Mouse (Mus musculus) urinary bladder, adult 18-20 months (tissue): ENCODE results near the gene Pip5k1a.
"Not testable (repeated sequence)": the region's sequence is repeated elsewhere in the genome, so short reads cannot be mapped to it uniquely, and the experiment has no call there.

ENCODE experiments used
- DNase-seq, 2 experiments: peaks; one replicate each; pipeline ENCODE4 v3.0.0; 2022; ENCODE audit warnings: low spot score in 2 of 2, mixed read lengths in 2 of 2

The Pip5k1a gene

GRCm38 (mm10) chr3:95106338-95107117 is at the start of gene Pip5k1a:
Gene Pip5k1a (minus strand): TSS chr3:95106930.
- peak; percentile 81 to 92 for DNase-seq

GRCm38 (mm10) chr3:95153874-95154273 is 47.1 kb upstream of the Pip5k1a start:
- DNase-seq = no peak

GRCm38 (mm10) chr3:95147924-95148323 is 41.2 kb upstream of the Pip5k1a start:
- DNase-seq = no peak

GRCm38 (mm10) chr3:95142617-95143011 is 35.9 kb upstream of the Pip5k1a start:
- DNase-seq = peak; percentile 74 to 84

GRCm38 (mm10) chr3:95141952-95142616 is 35.4 kb upstream of the Pip5k1a start, which contains the start of gene Tnfaip8l2:
Gene Tnfaip8l2 (minus strand): TSS chr3:95142360.
- DNase-seq = no peak

GRCm38 (mm10) chr3:95141474-95141873 is 34.7 kb upstream of the Pip5k1a start:
- DNase-seq = no peak

- DNase-seq = no peak
Observed at GRCm38 (mm10) chr3:95140795-95141194, 34.1 kb upstream of the Pip5k1a start.

GRCm38 (mm10) chr3:95140289-95140595 is 33.5 kb upstream of the Pip5k1a start:
- no peak for DNase-seq

- no peak for DNase-seq
Observed at GRCm38 (mm10) chr3:95139586-95140288, 33.0 kb upstream of the Pip5k1a start.

- DNase-seq = no peak
Observed at GRCm38 (mm10) chr3:95136336-95136735, 29.6 kb upstream of the Pip5k1a start.

- no peak for DNase-seq
Observed at GRCm38 (mm10) chr3:95135433-95136052, 28.8 kb upstream of the Pip5k1a start.

GRCm38 (mm10) chr3:95135023-95135422 is 28.3 kb upstream of the Pip5k1a start:
- DNase-seq = peak in 1 of 2 experiments; percentile 53

- DNase-seq = not testable (repeated sequence)
Observed at GRCm38 (mm10) chr3:95134133-95134532, 27.4 kb upstream of the Pip5k1a start.

GRCm38 (mm10) chr3:95133680-95134101 is 27.0 kb upstream of the Pip5k1a start, which contains the start of the genes Scnm1 and Lysmd1:
Gene Scnm1 (minus strand): TSS chr3:95134011.
Gene Lysmd1 (plus strand): TSS chr3:95134088.
- peak; percentile 52 to 86 for DNase-seq

GRCm38 (mm10) chr3:95133176-95133575 is 26.4 kb upstream of the Pip5k1a start:
- DNase-seq = no peak

- not testable (repeated sequence) for DNase-seq
Observed at GRCm38 (mm10) chr3:95132389-95132788, 25.7 kb upstream of the Pip5k1a start.

- no peak for DNase-seq
Observed at GRCm38 (mm10) chr3:95130081-95130480, 23.4 kb upstream of the Pip5k1a start.

GRCm38 (mm10) chr3:95129226-95129651 is 22.5 kb upstream of the Pip5k1a start:
- DNase-seq = no peak

- no peak for DNase-seq
Observed at GRCm38 (mm10) chr3:95124972-95125371, 18.2 kb upstream of the Pip5k1a start.

- no peak for DNase-seq
Observed at GRCm38 (mm10) chr3:95124246-95124645, 17.5 kb upstream of the Pip5k1a start, which contains the start of gene Tmod4. Gene Tmod4 (plus strand): TSS chr3:95124476.

- no peak for DNase-seq
Observed at GRCm38 (mm10) chr3:95121580-95121979, 14.8 kb upstream of the Pip5k1a start.

GRCm38 (mm10) chr3:95117751-95118150 is 11.0 kb upstream of the Pip5k1a start:
- DNase-seq = no peak
